Mouse (Mus musculus): ENCODE data around the gene Tnfrsf11a. TPM values are rescaled to one million over a fixed set of nuclear protein-coding genes. Genes with fewer than 3 reads are reported as not detected.

Gene Tnfrsf11a
- polyA plus RNA-seq, 1 experiment from 2014 or later: 0.34 TPM

- Histone ChIP-seq H3K4me3 (ENCODE audit: control insufficient read depth in 1 of 2, insufficient read depth in 1 of 2, low read depth in 1 of 2, low read length in 2 of 2) (no peak overlapping the region), H3K4me2 (ENCODE audit: low read length) (no peak overlapping the region), H3K4me1 (ENCODE audit: control insufficient read depth in 2 of 2, insufficient read depth in 2 of 2, low read length in 2 of 2) (no peaks in the 10 kb centered on the region), H3K9me3 (ENCODE audit: control insufficient read depth, low read length) (no peaks in the 10 kb centered on the region), H3K9ac (ENCODE audit: low read length) (no peak overlapping the region), H3K27me3 (ENCODE audit: control insufficient read depth, insufficient read depth, low read length) (no peaks in the 10 kb centered on the region), H3K36me3 (ENCODE audit: control insufficient read depth, insufficient read depth, low read length) (no peaks in the 10 kb centered on the region), H3K27ac (replicated peaks in 1 of 2; ENCODE audit: control insufficient read depth in 1 of 2, insufficient read depth in 1 of 2, low read depth in 2 of 2, low read length in 2 of 2) (no peak overlapping the region)
- 50% methylated on average over 2 of the region's 2 CpGs for WGBS
- no peak for ATAC-seq (ENCODE audit: insufficient number of reproducible peaks, insufficient read depth, low FRiP score, low read depth)
Measured at GRCm38 (mm10) chr1:105851341-105851740, 70.8 kb downstream of the Tnfrsf11a start.

- Histone ChIP-seq H3K9me3 (ENCODE audit: control insufficient read depth, low read length) (no peaks in the 10 kb centered on the region), H3K27me3 (ENCODE audit: control insufficient read depth, insufficient read depth, low read length) (no peaks in the 10 kb centered on the region), H3K4me2 (ENCODE audit: low read length) (no peak overlapping the region), H3K36me3 (ENCODE audit: control insufficient read depth, insufficient read depth, low read length) (no peaks in the 10 kb centered on the region), H3K4me1 (ENCODE audit: control insufficient read depth in 2 of 2, insufficient read depth in 2 of 2, low read length in 2 of 2) (no peaks in the 10 kb centered on the region), H3K9ac (ENCODE audit: low read length) (no peak overlapping the region), H3K27ac (replicated peaks in 1 of 2; ENCODE audit: control insufficient read depth in 1 of 2, insufficient read depth in 1 of 2, low read depth in 2 of 2, low read length in 2 of 2) (no peak overlapping the region), H3K4me3 (ENCODE audit: control insufficient read depth in 1 of 2, insufficient read depth in 1 of 2, low read depth in 1 of 2, low read length in 2 of 2) (no peak overlapping the region)
- WGBS: 83% methylated on average over 2 of the region's 2 CpGs
- no peak for ATAC-seq (ENCODE audit: insufficient number of reproducible peaks, insufficient read depth, low FRiP score, low read depth)
Measured at GRCm38 (mm10) chr1:105859740-105860139, 79.2 kb downstream of the Tnfrsf11a start.

- no peaks in the 10 kb centered on the region for H3K36me3 ChIP-seq (ENCODE audit: control insufficient read depth, insufficient read depth, low read length)
- H3K4me1 ChIP-seq (ENCODE audit: control insufficient read depth in 2 of 2, insufficient read depth in 2 of 2, low read length in 2 of 2): peaks cover 9 to 15% of the 10 kb centered on the region in 2 experiments
- ATAC-seq (ENCODE audit: insufficient number of reproducible peaks, insufficient read depth, low FRiP score, low read depth): no peak
- no peaks in the 10 kb centered on the region for H3K27me3 ChIP-seq (ENCODE audit: control insufficient read depth, insufficient read depth, low read length)
- H3K4me2 ChIP-seq (ENCODE audit: low read length): 0 out of 2 replicates have a peak overlapping the region, but pooled peaks have one; percentile 7
- H3K9ac ChIP-seq (ENCODE audit: low read length): no peak overlapping the region
- WGBS: 51% methylated on average over 6 of the region's 6 CpGs
- no peak overlapping the region for H3K4me3 ChIP-seq (ENCODE audit: control insufficient read depth in 1 of 2, insufficient read depth in 1 of 2, low read depth in 1 of 2, low read length in 2 of 2)
- no peaks in the 10 kb centered on the region for H3K9me3 ChIP-seq (ENCODE audit: control insufficient read depth, low read length)
- peak overlapping the region in 1 of 2 experiments; percentile 29; a peak in 1 of 4 replicates for H3K27ac ChIP-seq (replicated peaks in 1 of 2; ENCODE audit: control insufficient read depth in 1 of 2, insufficient read depth in 1 of 2, low read depth in 2 of 2, low read length in 2 of 2)
Measured at GRCm38 (mm10) chr1:105876589-105876988, 96.1 kb downstream of the Tnfrsf11a start.

GRCm38 (mm10) chr1:105877808-105878207, 97.3 kb downstream of the Tnfrsf11a start:
- H3K4me1 ChIP-seq (ENCODE audit: control insufficient read depth in 2 of 2, insufficient read depth in 2 of 2, low read length in 2 of 2): peaks cover 9 to 15% of the 10 kb centered on the region in 2 experiments
- no peak overlapping the region for H3K27ac ChIP-seq (replicated peaks in 1 of 2; ENCODE audit: control insufficient read depth in 1 of 2, insufficient read depth in 1 of 2, low read depth in 2 of 2, low read length in 2 of 2)
- H3K4me2 ChIP-seq (ENCODE audit: low read length): no peak overlapping the region
- no peak overlapping the region for H3K9ac ChIP-seq (ENCODE audit: low read length)
- WGBS: 78% methylated on average over 5 of the region's 5 CpGs
- no peak overlapping the region for H3K4me3 ChIP-seq (ENCODE audit: control insufficient read depth in 1 of 2, insufficient read depth in 1 of 2, low read depth in 1 of 2, low read length in 2 of 2)
- no peaks in the 10 kb centered on the region for H3K36me3 ChIP-seq (ENCODE audit: control insufficient read depth, insufficient read depth, low read length)
- no peak for ATAC-seq (ENCODE audit: insufficient number of reproducible peaks, insufficient read depth, low FRiP score, low read depth)
- H3K27me3 ChIP-seq (ENCODE audit: control insufficient read depth, insufficient read depth, low read length): no peaks in the 10 kb centered on the region
- H3K9me3 ChIP-seq (ENCODE audit: control insufficient read depth, low read length): no peaks in the 10 kb centered on the region

- 80% methylated on average over 11 of the region's 11 CpGs for WGBS
- no peak overlapping the region for H3K4me2 ChIP-seq (ENCODE audit: low read length)
- no peaks in the 10 kb centered on the region for H3K27me3 ChIP-seq (ENCODE audit: control insufficient read depth, insufficient read depth, low read length)
- no peaks in the 10 kb centered on the region for H3K9me3 ChIP-seq (ENCODE audit: control insufficient read depth, low read length)
- ATAC-seq (ENCODE audit: insufficient number of reproducible peaks, insufficient read depth, low FRiP score, low read depth): no peak
- H3K4me3 ChIP-seq (ENCODE audit: control insufficient read depth in 1 of 2, insufficient read depth in 1 of 2, low read depth in 1 of 2, low read length in 2 of 2): no peak overlapping the region
- H3K4me1 ChIP-seq (ENCODE audit: control insufficient read depth in 2 of 2, insufficient read depth in 2 of 2, low read length in 2 of 2): peaks cover 9 to 15% of the 10 kb centered on the region in 2 experiments
- H3K9ac ChIP-seq (ENCODE audit: low read length): no peak overlapping the region
- H3K36me3 ChIP-seq (ENCODE audit: control insufficient read depth, insufficient read depth, low read length): no peaks in the 10 kb centered on the region
- no peak overlapping the region for H3K27ac ChIP-seq (replicated peaks in 1 of 2; ENCODE audit: control insufficient read depth in 1 of 2, insufficient read depth in 1 of 2, low read depth in 2 of 2, low read length in 2 of 2)
Measured at GRCm38 (mm10) chr1:105878416-105878815, 97.9 kb downstream of the Tnfrsf11a start.

- H3K4me2 ChIP-seq (ENCODE audit: low read length): peak overlapping the region; percentile 60
- H3K9me3 ChIP-seq (ENCODE audit: control insufficient read depth, low read length): no peaks in the 10 kb centered on the region
- H3K4me3 ChIP-seq (ENCODE audit: control insufficient read depth in 1 of 2, insufficient read depth in 1 of 2, low read depth in 1 of 2, low read length in 2 of 2): peak overlapping the region; percentile 16 to 26
- peaks cover 9 to 15% of the 10 kb centered on the region in 2 experiments for H3K4me1 ChIP-seq (ENCODE audit: control insufficient read depth in 2 of 2, insufficient read depth in 2 of 2, low read length in 2 of 2)
- H3K9ac ChIP-seq (ENCODE audit: low read length): no peak overlapping the region
- H3K27me3 ChIP-seq (ENCODE audit: control insufficient read depth, insufficient read depth, low read length): no peaks in the 10 kb centered on the region
- H3K36me3 ChIP-seq (ENCODE audit: control insufficient read depth, insufficient read depth, low read length): no peaks in the 10 kb centered on the region
- WGBS: 23% methylated on average over 25 of the region's 25 CpGs
- peak; percentile 32; the same call in 1 of the 2 replicates for ATAC-seq (ENCODE audit: insufficient number of reproducible peaks, insufficient read depth, low FRiP score, low read depth)
- H3K27ac ChIP-seq (replicated peaks in 1 of 2; ENCODE audit: control insufficient read depth in 1 of 2, insufficient read depth in 1 of 2, low read depth in 2 of 2, low read length in 2 of 2): no peak overlapping the region
Measured at GRCm38 (mm10) chr1:105880555-105881304, 100.2 kb downstream of the Tnfrsf11a start.

- WGBS: 80% methylated on average over 7 of the region's 7 CpGs
- Histone ChIP-seq H3K4me3 (ENCODE audit: control insufficient read depth in 1 of 2, insufficient read depth in 1 of 2, low read depth in 1 of 2, low read length in 2 of 2) (no peak overlapping the region), H3K27ac (replicated peaks in 1 of 2; ENCODE audit: control insufficient read depth in 1 of 2, insufficient read depth in 1 of 2, low read depth in 2 of 2, low read length in 2 of 2) (no peak overlapping the region), H3K4me2 (ENCODE audit: low read length) (no peak overlapping the region; the same call in 1 of the 2 replicates), H3K4me1 (ENCODE audit: control insufficient read depth in 2 of 2, insufficient read depth in 2 of 2, low read length in 2 of 2) (peaks cover 9 to 15% of the 10 kb centered on the region in 2 experiments), H3K27me3 (ENCODE audit: control insufficient read depth, insufficient read depth, low read length) (no peaks in the 10 kb centered on the region), H3K9me3 (ENCODE audit: control insufficient read depth, low read length) (no peaks in the 10 kb centered on the region), H3K36me3 (ENCODE audit: control insufficient read depth, insufficient read depth, low read length) (no peaks in the 10 kb centered on the region), H3K9ac (ENCODE audit: low read length) (no peak overlapping the region)
- no peak for ATAC-seq (ENCODE audit: insufficient number of reproducible peaks, insufficient read depth, low FRiP score, low read depth)
Measured at GRCm38 (mm10) chr1:105881466-105881865, 100.9 kb downstream of the Tnfrsf11a start.

Measured in heart, embryonic 14.5 days (tissue).